Mouse (Mus musculus): ENCODE data around the gene Iqck. TPM values are rescaled to one million over a fixed set of nuclear protein-coding genes. Genes with fewer than 3 reads are reported as not detected.

Gene Iqck
- polyA plus RNA-seq, 1 experiment from 2014 or later = 3.4 TPM

DNA sequence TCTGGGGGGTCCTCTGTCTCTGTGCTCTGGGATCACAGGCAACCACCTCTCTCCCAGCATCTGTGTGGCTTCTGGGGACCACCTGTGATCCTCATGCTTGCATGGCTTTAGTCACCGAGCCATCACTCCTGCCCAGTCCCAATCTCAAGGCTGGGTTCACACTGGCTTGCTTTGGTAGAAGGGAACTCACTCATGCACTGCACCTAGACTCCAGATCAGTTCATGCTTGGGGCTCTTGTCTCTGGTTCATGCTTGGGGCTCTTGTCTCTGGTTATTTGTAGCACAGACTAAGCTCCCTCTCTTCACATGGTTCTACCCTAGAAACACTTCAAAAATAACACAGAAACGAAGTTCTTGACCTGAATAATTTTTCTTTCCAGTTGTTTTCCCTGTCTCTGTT lies 44.5 kb downstream of the Iqck start:
- Histone ChIP-seq H3K9me3 (no peaks in the 10 kb centered on the region), H3K27ac (replicated peaks) (no peak overlapping the region), H3K27me3 (no peaks in the 10 kb centered on the region), H3K4me2 (replicated peaks) (no peak overlapping the region), H3K4me1 (peaks cover 20% of the 10 kb centered on the region), H3K36me3 (no peaks in the 10 kb centered on the region), H3K9ac (replicated peaks) (no peak overlapping the region), H3K4me3 (no peak overlapping the region)
- WGBS = 72% methylated on average over 2 of the region's 2 CpGs
- no peak for ATAC-seq (replicated peaks)

DNA sequence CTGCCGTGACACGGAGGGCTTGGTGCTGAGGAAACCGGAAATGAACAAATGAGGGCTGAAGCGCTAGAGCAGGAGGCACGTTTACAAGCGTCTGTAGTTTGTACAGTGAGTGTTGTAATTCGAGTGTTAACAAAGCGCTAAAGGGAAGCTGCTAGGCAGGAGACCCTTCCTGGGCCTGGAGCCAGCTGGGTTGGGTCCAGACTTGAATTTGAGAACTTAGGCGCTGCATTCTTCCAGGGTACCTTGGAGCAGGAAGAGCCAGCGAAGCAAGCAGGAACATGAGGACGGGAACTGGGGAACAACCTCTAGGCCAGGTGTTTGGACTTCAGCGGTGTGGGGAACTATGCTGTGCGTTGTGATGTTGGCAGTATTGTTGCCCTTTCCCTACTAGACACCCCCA lies 47.4 kb downstream of the Iqck start:
- Histone ChIP-seq H3K27ac (replicated peaks) (no peak overlapping the region), H3K4me1 (peaks cover 11% of the 10 kb centered on the region), H3K9ac (replicated peaks) (no peak overlapping the region), H3K9me3 (no peaks in the 10 kb centered on the region), H3K4me3 (no peak overlapping the region), H3K36me3 (no peaks in the 10 kb centered on the region), H3K27me3 (no peaks in the 10 kb centered on the region), H3K4me2 (replicated peaks) (peak overlapping the region; percentile 30)
- WGBS = 25% methylated on average over 13 of the region's 13 CpGs
- ATAC-seq (replicated peaks) = peak; percentile 69; the same call in 1 of the 2 replicates

DNA sequence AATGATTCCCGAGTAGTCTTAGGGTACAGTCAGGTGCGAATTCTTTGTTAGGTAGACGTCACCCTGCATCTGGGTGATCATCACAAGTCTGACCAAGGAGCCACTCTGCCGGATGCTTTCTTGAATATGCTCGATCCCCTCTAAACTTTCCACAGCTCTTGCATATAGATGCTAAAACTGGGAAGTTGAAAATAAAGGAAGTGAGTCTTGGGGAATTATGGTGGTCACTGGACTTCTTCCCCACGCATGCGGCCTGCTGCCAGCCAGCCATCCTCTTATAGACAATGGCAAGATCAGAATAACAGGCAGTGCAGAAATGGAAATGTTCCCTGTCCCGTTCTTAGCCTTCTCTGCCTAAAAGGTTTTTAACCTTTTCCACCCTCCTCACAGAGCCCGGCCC lies 48.3 kb downstream of the Iqck start:
- no peak for ATAC-seq (replicated peaks)
- Histone ChIP-seq H3K4me1 (peaks cover 11% of the 10 kb centered on the region), H3K27ac (replicated peaks) (no peak overlapping the region), H3K36me3 (no peaks in the 10 kb centered on the region), H3K9ac (replicated peaks) (no peak overlapping the region), H3K27me3 (no peaks in the 10 kb centered on the region), H3K9me3 (no peaks in the 10 kb centered on the region), H3K4me2 (replicated peaks) (no peak overlapping the region), H3K4me3 (no peak overlapping the region)
- 83% methylated on average over 9 of the region's 9 CpGs for WGBS

DNA sequence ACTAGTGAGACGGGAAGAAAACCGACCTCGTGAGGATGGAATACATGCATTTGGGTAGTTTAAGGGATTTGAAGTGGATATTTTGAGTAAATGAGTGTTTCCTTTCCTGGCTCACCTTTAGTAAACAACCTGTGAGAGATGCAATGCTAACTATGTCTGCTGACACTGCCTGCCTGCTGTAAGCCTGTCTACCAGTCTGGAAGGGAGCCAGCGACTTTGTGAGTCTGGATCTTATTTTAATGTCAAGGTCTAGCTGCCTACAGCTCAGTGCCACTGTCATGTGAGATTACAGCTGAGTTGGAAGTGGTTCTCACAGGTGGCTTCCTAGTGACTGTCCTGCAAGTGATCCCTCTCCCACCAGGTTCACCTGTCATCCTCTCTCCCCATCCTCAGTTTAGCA lies 49.0 kb downstream of the Iqck start:
- Histone ChIP-seq H3K4me3 (no peak overlapping the region), H3K4me2 (replicated peaks) (no peak overlapping the region), H3K27me3 (no peaks in the 10 kb centered on the region), H3K36me3 (no peaks in the 10 kb centered on the region), H3K9ac (replicated peaks) (no peak overlapping the region), H3K27ac (replicated peaks) (no peak overlapping the region), H3K9me3 (no peaks in the 10 kb centered on the region), H3K4me1 (peaks cover 11% of the 10 kb centered on the region)
- WGBS = 86% methylated on average over 4 of the region's 4 CpGs
- no peak for ATAC-seq (replicated peaks)

DNA sequence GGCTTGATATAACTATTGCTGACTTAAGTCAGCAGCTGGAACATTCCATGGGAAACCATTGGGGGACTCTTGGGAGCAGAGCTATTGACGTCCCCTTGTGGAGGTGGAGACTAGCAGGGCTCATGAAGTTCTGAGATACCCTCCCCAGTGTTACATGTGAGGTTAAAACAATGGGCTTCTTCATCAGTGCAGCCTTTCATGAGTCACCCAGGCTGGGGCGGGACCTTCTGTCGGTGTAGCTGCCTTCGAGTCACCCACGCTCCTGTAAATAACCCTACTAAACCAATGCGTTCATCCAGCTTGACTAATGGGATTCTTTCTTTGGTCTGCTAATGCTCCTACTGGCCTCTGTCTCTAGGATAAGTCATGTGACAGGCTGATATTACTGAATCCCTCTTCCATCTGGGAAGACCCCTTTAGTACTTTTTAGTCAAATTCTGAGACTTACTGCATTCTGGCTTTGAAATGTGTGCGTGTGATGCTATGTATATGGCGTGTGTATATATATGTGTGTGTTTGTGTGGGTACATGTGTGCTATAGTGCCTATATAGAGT lies 53.5 kb downstream of the Iqck start:
- H3K9ac ChIP-seq (replicated peaks) = no peak overlapping the region
- 66% methylated on average over 8 of the region's 8 CpGs for WGBS
- peaks cover 7% of the 10 kb centered on the region; the same call in 1 of the 2 replicates for H3K4me1 ChIP-seq
- no peaks in the 10 kb centered on the region for H3K27me3 ChIP-seq
- no peak overlapping the region for H3K4me3 ChIP-seq
- H3K9me3 ChIP-seq = no peaks in the 10 kb centered on the region
- ATAC-seq (replicated peaks) = no peak
- H3K36me3 ChIP-seq = no peaks in the 10 kb centered on the region
- no peak overlapping the region for H3K27ac ChIP-seq (replicated peaks)
- H3K4me2 ChIP-seq (replicated peaks) = no peak overlapping the region

DNA sequence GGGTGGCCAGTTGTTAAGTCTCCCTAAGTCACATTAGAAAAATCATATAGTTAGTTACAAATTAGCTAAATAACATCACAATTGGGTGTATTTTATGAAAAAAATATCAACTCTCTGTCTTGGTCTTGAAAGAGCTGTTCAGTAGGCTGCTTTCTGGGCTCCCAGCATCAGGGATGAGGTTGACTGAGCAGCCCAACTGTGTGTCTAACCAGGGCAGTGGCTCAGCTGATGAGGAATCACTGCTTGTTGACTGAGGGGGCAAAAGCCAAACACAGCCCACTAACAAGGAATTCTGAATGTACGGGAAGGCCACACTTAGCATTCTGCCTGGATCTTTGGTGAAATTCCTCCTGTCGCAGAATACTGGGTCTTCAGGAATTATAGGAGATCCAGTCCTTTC lies 54.9 kb downstream of the Iqck start:
- WGBS = 90% methylated on average over 2 of the region's 2 CpGs
- ATAC-seq (replicated peaks) = no peak
- no peak overlapping the region for H3K27ac ChIP-seq (replicated peaks)

DNA sequence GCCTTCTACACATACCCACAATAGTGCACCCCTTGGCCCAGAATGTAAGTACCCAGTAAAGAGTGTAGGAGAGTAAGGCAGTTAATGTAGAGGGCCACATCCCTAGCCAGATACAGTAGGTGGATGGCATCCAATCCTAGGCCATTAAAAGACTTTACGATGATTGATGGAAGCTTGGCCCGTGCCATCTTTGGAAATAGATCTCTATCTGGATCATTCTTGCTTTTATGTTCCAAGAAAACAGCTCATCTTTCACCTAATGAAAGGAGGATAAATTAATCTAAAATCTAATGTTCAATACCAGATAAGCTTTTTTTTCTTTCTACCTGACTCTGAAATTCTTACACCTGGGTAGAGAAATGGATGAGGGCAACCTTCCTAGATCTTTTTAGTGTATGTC lies 55.6 kb downstream of the Iqck start:
- Histone ChIP-seq H3K4me3 (no peak overlapping the region), H3K27me3 (no peaks in the 10 kb centered on the region), H3K9me3 (no peaks in the 10 kb centered on the region), H3K4me2 (replicated peaks) (no peak overlapping the region), H3K27ac (replicated peaks) (no peak overlapping the region), H3K4me1 (peaks cover 7% of the 10 kb centered on the region; the same call in 1 of the 2 replicates), H3K9ac (replicated peaks) (no peak overlapping the region), H3K36me3 (no peaks in the 10 kb centered on the region)
- ATAC-seq (replicated peaks) = no peak
- WGBS = 89% methylated on average over 2 of the region's 2 CpGs

More for the DNA sequence above, 54.9 kb downstream of the Iqck start:
- Histone ChIP-seq H3K4me2 (replicated peaks) (no peak overlapping the region), H3K9ac (replicated peaks) (no peak overlapping the region), H3K9me3 (no peaks in the 10 kb centered on the region), H3K27me3 (no peaks in the 10 kb centered on the region), H3K36me3 (no peaks in the 10 kb centered on the region), H3K4me3 (no peak overlapping the region), H3K4me1 (peaks cover 7% of the 10 kb centered on the region; the same call in 1 of the 2 replicates)

DNA sequence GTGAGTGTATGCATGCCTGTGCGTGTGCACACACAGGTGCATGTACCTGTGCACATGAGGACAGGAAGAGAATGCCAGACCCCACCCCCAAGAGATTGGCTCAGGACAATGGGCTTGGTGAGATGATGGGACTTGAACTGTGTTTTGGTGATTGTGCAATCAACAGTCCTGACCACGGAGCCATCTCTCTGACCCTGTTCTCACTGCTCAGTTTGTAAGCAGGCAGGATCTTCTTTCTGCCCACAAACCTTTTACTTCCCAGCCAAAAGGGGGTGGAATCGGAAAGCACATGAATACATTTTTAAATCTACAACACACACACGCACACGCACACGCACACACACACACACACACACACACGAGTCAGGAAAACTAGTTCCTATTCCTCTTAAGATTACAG lies 56.0 kb downstream of the Iqck start:
- 80% methylated on average over 7 of the region's 7 CpGs for WGBS

DNA sequence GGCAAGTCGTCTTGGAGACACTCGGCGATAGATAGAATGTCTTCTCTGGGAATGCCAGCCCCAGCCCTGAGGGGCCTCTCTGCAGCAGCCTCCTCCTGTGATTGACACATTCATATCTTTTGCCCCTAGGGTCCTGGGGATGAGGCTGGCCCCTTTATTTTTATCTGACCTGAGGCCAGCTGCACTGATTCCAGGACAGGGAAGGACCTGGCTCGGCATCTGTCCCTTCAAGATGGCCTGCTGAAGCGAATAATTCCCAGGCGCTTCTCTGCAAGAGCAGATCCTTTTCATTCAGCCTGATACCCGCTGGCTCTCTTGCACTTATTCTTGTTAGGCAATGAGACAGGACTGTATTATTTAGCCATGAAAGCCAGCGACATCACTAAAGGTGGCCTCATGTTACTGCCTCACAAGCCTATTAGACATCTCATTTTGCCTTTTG lies 56.5 kb downstream of the Iqck start:
- Histone ChIP-seq H3K27me3 (no peaks in the 10 kb centered on the region), H3K9ac (replicated peaks) (no peak overlapping the region), H3K4me3 (no peak overlapping the region), H3K36me3 (no peaks in the 10 kb centered on the region), H3K27ac (replicated peaks) (no peak overlapping the region), H3K4me1 (peaks cover 7% of the 10 kb centered on the region; the same call in 1 of the 2 replicates), H3K9me3 (no peaks in the 10 kb centered on the region), H3K4me2 (replicated peaks) (no peak overlapping the region)
- no peak for ATAC-seq (replicated peaks)
- 20% methylated on average over 8 of the region's 8 CpGs for WGBS

More for the DNA sequence above, 56.0 kb downstream of the Iqck start:
- Histone ChIP-seq H3K4me3 (no peak overlapping the region), H3K36me3 (no peaks in the 10 kb centered on the region), H3K9ac (replicated peaks) (no peak overlapping the region), H3K9me3 (no peaks in the 10 kb centered on the region), H3K27me3 (no peaks in the 10 kb centered on the region), H3K4me1 (peaks cover 7% of the 10 kb centered on the region; the same call in 1 of the 2 replicates), H3K4me2 (replicated peaks) (no peak overlapping the region), H3K27ac (replicated peaks) (no peak overlapping the region)
- no peak for ATAC-seq (replicated peaks)

DNA sequence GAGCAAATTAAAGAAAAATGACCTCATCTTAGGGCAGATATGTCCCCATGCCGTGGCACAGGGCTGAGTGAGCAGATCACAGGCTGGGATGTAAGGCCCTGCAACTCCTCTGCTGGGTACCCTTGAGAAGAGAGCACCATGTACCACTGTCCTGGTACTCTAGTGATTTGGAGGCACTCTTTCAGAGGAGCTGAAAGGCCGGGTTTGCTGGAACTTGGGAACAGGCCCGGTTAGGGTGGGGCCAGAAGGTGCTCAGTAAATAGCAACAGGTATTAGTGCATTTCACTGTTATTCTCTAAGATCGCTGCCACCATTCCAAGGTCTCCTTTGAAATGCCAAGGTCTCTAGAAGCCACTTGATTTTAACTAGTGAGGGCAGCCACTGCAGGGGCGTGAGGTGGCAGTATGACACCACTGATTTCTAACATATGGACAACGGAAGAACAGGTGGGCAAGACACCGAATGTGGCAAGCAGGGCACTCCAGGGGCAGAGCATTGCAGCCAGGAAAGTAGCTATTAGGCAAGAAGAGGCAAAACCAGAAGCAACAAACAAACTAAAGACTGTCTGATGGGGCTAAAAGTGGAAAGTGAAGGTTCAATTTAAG lies 59.1 kb downstream of the Iqck start:
- Histone ChIP-seq H3K27ac (replicated peaks) (no peak overlapping the region), H3K4me1 (peaks cover 7% of the 10 kb centered on the region; the same call in 1 of the 2 replicates), H3K27me3 (no peaks in the 10 kb centered on the region), H3K4me2 (replicated peaks) (no peak overlapping the region), H3K36me3 (no peaks in the 10 kb centered on the region), H3K9me3 (no peaks in the 10 kb centered on the region), H3K4me3 (no peak overlapping the region), H3K9ac (replicated peaks) (no peak overlapping the region)
- no peak for ATAC-seq (replicated peaks)
- 85% methylated on average over 7 of the region's 7 CpGs for WGBS

DNA sequence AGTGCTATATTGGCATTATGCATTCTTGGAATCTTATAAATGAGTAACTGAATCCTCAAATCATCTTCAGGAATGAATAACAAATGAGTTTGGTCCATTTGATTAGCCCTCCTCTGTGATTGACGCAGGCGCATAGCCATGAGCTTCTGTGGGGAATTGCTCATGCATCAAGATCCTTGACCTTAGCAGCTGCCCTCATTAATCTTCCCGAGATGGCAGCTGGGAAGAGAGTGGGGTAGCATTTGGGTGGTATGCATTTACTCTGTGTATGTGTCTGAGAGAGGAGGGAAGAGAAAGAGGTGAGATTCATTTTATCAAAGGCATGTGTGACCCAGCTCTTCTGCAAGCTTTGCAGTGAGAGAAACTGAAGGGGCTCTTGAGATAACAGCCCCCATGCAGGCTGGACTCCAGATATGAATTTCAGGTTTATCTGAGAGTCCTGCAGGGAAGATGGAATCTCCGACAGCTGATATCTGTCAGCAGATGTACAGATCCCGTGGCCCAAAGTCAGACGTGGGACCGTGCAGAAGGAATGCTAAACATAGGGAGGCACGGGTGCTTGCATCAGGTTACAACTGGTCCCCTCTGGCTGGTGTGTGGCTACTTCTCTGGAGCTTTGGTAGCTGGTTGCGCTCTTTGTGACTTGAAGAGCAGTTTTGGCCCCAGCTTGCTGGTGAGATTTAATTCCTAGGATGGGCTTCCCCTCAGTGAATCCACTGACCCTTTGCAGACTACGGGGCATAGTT lies 63.9 kb downstream of the Iqck start:
- WGBS = 72% methylated on average over 10 of the region's 10 CpGs
- H3K9me3 ChIP-seq = no peaks in the 10 kb centered on the region
- no peaks in the 10 kb centered on the region for H3K36me3 ChIP-seq
- no peak overlapping the region for H3K4me2 ChIP-seq (replicated peaks)
- no peak for ATAC-seq (replicated peaks)
- no peak overlapping the region for H3K9ac ChIP-seq (replicated peaks)
- no peak overlapping the region for H3K4me3 ChIP-seq
- no peak overlapping the region for H3K27ac ChIP-seq (replicated peaks)
- H3K4me1 ChIP-seq = no peaks in the 10 kb centered on the region
- no peaks in the 10 kb centered on the region for H3K27me3 ChIP-seq

DNA sequence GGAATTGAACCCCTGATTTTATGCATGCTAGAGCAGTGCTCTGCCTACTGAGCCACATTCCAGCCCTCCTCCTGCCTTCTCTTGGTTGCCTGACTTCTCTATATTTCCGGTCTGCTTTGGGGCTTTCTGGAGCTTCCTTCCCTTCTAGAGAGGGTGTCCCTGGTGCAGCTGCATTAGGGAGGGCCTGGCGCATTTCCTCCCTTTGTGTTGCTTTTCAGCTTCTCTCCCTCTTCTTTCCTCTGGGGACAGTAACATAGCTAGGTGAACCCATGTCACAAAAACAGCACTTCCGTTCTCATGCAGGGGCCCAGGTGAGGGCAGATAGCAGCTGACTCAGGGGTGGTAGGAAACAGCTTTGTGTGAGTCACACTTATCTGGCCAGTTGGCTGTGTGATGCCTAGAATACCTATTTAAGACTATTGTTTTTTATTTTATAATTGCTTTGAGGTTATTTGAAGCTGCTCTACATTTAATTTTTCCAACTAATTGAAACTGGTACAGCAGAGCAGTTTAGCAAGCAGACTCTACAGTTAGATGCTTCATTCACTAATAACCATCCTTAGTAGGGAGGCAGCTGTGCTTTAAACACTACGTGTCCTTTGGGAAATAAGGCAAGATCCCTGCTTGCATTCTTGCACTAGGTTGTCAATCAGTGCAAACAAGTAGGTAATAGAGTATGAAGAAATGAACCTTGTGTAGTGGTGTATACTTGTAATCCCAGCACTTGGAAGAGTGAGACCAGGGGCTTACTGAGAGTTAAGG lies 67.1 kb downstream of the Iqck start:
- no peak overlapping the region for H3K4me2 ChIP-seq (replicated peaks)
- H3K36me3 ChIP-seq = no peaks in the 10 kb centered on the region
- H3K4me1 ChIP-seq = no peaks in the 10 kb centered on the region
- H3K4me3 ChIP-seq = no peak overlapping the region
- WGBS = 77% methylated on average over 4 of the region's 4 CpGs
- no peak overlapping the region for H3K9ac ChIP-seq (replicated peaks)
- no peak for ATAC-seq (replicated peaks)
- H3K27me3 ChIP-seq = no peaks in the 10 kb centered on the region
- H3K9me3 ChIP-seq = no peaks in the 10 kb centered on the region
- no peak overlapping the region for H3K27ac ChIP-seq (replicated peaks)

Data from forebrain, embryonic 15.5 days (tissue).